In genomic region chr1:194941528-194941927, GRCm38 (mm10) we compare ENCODE assay signal across 14 mouse cellular contexts. TPM values are rescaled to one million over a fixed set of nuclear protein-coding genes. Genes with fewer than 3 reads are reported as not detected.
DNase-seq lines count a peak whose midpoint lies in the region; ATAC-seq and TF ChIP-seq lines count a peak whose summit lies in the region.
"Had no signal": no experiment of that assay in that cellular context is flagged by ENCODE, and none has a peak within 500 bp of the region (broad histone marks: within the 10 kb centered on the region; RNA-seq: fewer than 3 reads in every experiment).

No protein-coding gene starts in this region.

- H3K9ac ChIP-seq in heart, embryonic 13.5 days: no peak overlapping the region
- H3K9ac ChIP-seq in lung, embryonic 15.5 days: no peak overlapping the region
- H3K9ac ChIP-seq: hindbrain, embryonic 14.5 days; midbrain, embryonic 13.5 days had no signal

- peak; percentile 14 for DNase-seq in adrenal gland, adult 2 months
- DNase-seq in adrenal gland, adult 18-20 months (ENCODE audit: low spot score in 2 of 2): no peak
- DNase-seq in heart, adult 8-10 months (ENCODE audit: low spot score): no peak
- no peak for DNase-seq in lung, adult 2 months
- DNase-seq in thymus, postnatal 0 days (ENCODE audit: low spot score): no peak
- DNase-seq: lung, postnatal 14 days; thymus, postnatal 14 days had no signal

- H3K4me2 ChIP-seq in heart, embryonic 13.5 days: peak overlapping the region; percentile 74
- peak overlapping the region; percentile 71 for H3K4me2 ChIP-seq in lung, embryonic 15.5 days
- peak overlapping the region; percentile 25 for H3K4me2 ChIP-seq in myocyte (ENCODE audit: low read depth)
- H3K4me2 ChIP-seq: hindbrain, embryonic 14.5 days; midbrain, embryonic 13.5 days had no signal

- no peaks in the 10 kb centered on the region for H3K79me2 ChIP-seq in myocyte (ENCODE audit: control insufficient read depth, insufficient read depth)

- H3K4me1 ChIP-seq in heart, embryonic 13.5 days: peaks cover 20% of the 10 kb centered on the region
- peaks cover 9% of the 10 kb centered on the region for H3K4me1 ChIP-seq in lung, embryonic 15.5 days
- peaks cover 17% of the 10 kb centered on the region for H3K4me1 ChIP-seq in lung, adult 2 months (ENCODE audit: control insufficient read depth, insufficient read depth, low read length)

- H3K27me3 ChIP-seq in heart, embryonic 13.5 days (replicated peaks): peaks cover 18% of the 10 kb centered on the region
- H3K27me3 ChIP-seq in lung, embryonic 15.5 days: peaks cover 9% of the 10 kb centered on the region
- no peaks in the 10 kb centered on the region for H3K27me3 ChIP-seq in myocyte (ENCODE audit: control insufficient read depth, insufficient read depth, insufficient read length)

- H3K9me3 ChIP-seq in heart, embryonic 13.5 days: no peaks in the 10 kb centered on the region
- H3K9me3 ChIP-seq in lung, embryonic 15.5 days: no peaks in the 10 kb centered on the region
- H3K9me3 ChIP-seq: midbrain, embryonic 13.5 days had no signal

- no peak overlapping the region for H3ac ChIP-seq in myocyte (ENCODE audit: control insufficient read depth, insufficient read length)

- no peak for TF ChIP-seq CTCF in lung, adult 2 months (IDR thresholded peaks at IDR 0.05; ENCODE audit: insufficient read depth, low read length)

- no peak for TF ChIP-seq POLR2A in lung, adult 2 months (IDR thresholded peaks at IDR 0.05; ENCODE audit: borderline replicate concordance, extremely low read depth, low read depth, low read length)
- no peak for TF ChIP-seq POLR2A in myocyte (IDR thresholded peaks at IDR 0.05; ENCODE audit: insufficient read length, low read depth)

- no peaks in the 10 kb centered on the region for H3K36me3 ChIP-seq in heart, embryonic 13.5 days
- H3K36me3 ChIP-seq in lung, embryonic 15.5 days: no peaks in the 10 kb centered on the region
- H3K36me3 ChIP-seq in myocyte (ENCODE audit: control insufficient read depth, insufficient read depth): no peaks in the 10 kb centered on the region
- H3K36me3 ChIP-seq: midbrain, embryonic 13.5 days had no signal

- peak overlapping the region; percentile 57; the same call in 1 of the 2 replicates for H3K4me3 ChIP-seq in heart, embryonic 13.5 days
- no peak overlapping the region for H3K4me3 ChIP-seq in lung, embryonic 15.5 days
- no peak overlapping the region for H3K4me3 ChIP-seq in lung, adult 2 months (replicated peaks; ENCODE audit: extremely low read depth, low read depth, low read length)
- H3K4me3 ChIP-seq in myocyte: no peak overlapping the region
- H3K4me3 ChIP-seq: midbrain, embryonic 13.5 days had no signal

- no peak for ATAC-seq in heart, embryonic 13.5 days (ENCODE audit: extremely low read depth, insufficient number of reproducible peaks, low FRiP score, low TSS enrichment)
- no peak for ATAC-seq in lung, embryonic 15.5 days (ENCODE audit: borderline replicate concordance, extremely low read depth, low FRiP score, low TSS enrichment)
- ATAC-seq: forebrain, embryonic 14.5 days; intestine, postnatal 0 days; midbrain, embryonic 13.5 days had no signal

- peak overlapping the region; percentile 76 for H3K27ac ChIP-seq in heart, embryonic 13.5 days (replicated peaks)
- H3K27ac ChIP-seq in lung, embryonic 15.5 days: peak overlapping the region; percentile 35; the same call in 1 of the 2 replicates
- H3K27ac ChIP-seq: hindbrain, embryonic 14.5 days; midbrain, embryonic 13.5 days had no signal

TF ChIP-seq in myocyte, 11 proteins besides CTCF, POLR2A, EP300 and RAD21:
- TF ChIP-seq E2F4 (IDR thresholded peaks at IDR 0.05; ENCODE audit: insufficient read depth) (no peak), POLR2AphosphoS2 (IDR thresholded peaks at IDR 0.05; ENCODE audit: insufficient read length, low read depth) (no peak), MYOG (IDR thresholded peaks at IDR 0.05; ENCODE audit: control insufficient read depth in 1 of 3, insufficient read depth in 1 of 3, insufficient read length in 2 of 3, low read depth in 2 of 3) (no peak)

RNA-seq across cellular contexts. Expression of gene Cd34, which starts 2.9 kb away (rescaled TPM):
- total RNA-seq in adrenal gland, adult 2 months (2021): 10 to 100 TPM; 36.3 to 56.0 TPM
- 12.6 and 12.7 TPM in 2 replicates for polyA plus RNA-seq in adrenal gland, adult 2 months (2012; rRNA removed)
- 10 to 100 TPM; 30.9 to 52.3 TPM for total RNA-seq in adrenal gland, adult 18-20 months (2021)
- polyA plus RNA-seq in heart, embryonic 13.5 days (2015; fragmentation: Nextera tagmentation; extraction: Ambion mirVana): 84.7 and 88.1 TPM in 2 replicates
- total RNA-seq in heart, adult 8-10 months (2022): 10 to 100 TPM; 70.6 to 81.5 (median 80.7) TPM
- 179 and 183 TPM in 2 replicates for polyA plus RNA-seq in lung, embryonic 15.5 days (2015; fragmentation: Nextera tagmentation; extraction: Ambion mirVana)
- polyA plus RNA-seq in lung, adult 2 months (2012; rRNA removed): 79.8 and 101 TPM in 2 replicates
- 19.0 TPM for polyA plus RNA-seq in myocyte (2012; fragmentation: generic; extraction: Trizol)
- 36.8 and 37.4 TPM in 2 replicates for polyA plus RNA-seq in thymus, postnatal 0 days (2015; fragmentation: Nextera tagmentation; extraction: Ambion mirVana)
